Mouse (Mus musculus) hindlimb bud, embryonic 11.5 days (tissue): ENCODE data around the gene Tmem245.

ENCODE experiments used
- DNase-seq: peaks from one replicate; pipeline ENCODE4 v3.0.0-alpha.2; 2012; ENCODE audit warnings: low read depth, low spot score; ENCODE audit errors: extremely low spot score

The Tmem245 gene

GRCm38 (mm10) chr4:56867761-56868160, 79.5 kb downstream of the Tmem245 start:
- no peak for DNase-seq

- DNase-seq = no peak
Measured at GRCm38 (mm10) chr4:56865971-56866370, 81.3 kb downstream of the Tmem245 start.

GRCm38 (mm10) chr4:56865003-56865511, 82.2 kb downstream of the Tmem245 start, which contains the start of gene Ctnnal1:
Ctnnal1 (minus strand) TSS chr4:56865188.
- DNase-seq = peak; percentile 44

- peak; percentile 8 for DNase-seq
Measured at GRCm38 (mm10) chr4:56864417-56865001, 82.7 kb downstream of the Tmem245 start.

- peak; percentile 6 for DNase-seq
Measured at GRCm38 (mm10) chr4:56864016-56864415, 83.2 kb downstream of the Tmem245 start.

- DNase-seq = no peak
Measured at GRCm38 (mm10) chr4:56861551-56861950, 85.7 kb downstream of the Tmem245 start.

GRCm38 (mm10) chr4:56858733-56859132, 88.5 kb downstream of the Tmem245 start:
- DNase-seq = no peak

- no peak for DNase-seq
Measured at GRCm38 (mm10) chr4:56856371-56856949, 90.8 kb downstream of the Tmem245 start.

- DNase-seq = no peak
Measured at GRCm38 (mm10) chr4:56855935-56856334, 91.3 kb downstream of the Tmem245 start.

- DNase-seq = no peak
Measured at GRCm38 (mm10) chr4:56850724-56851123, 96.5 kb downstream of the Tmem245 start.

GRCm38 (mm10) chr4:56848044-56848443, 99.2 kb downstream of the Tmem245 start:
- no peak for DNase-seq

GRCm38 (mm10) chr4:56847400-56847799, 99.8 kb downstream of the Tmem245 start:
- no peak for DNase-seq

- DNase-seq = no peak
Measured at GRCm38 (mm10) chr4:56845896-56846533, 101.2 kb downstream of the Tmem245 start.

GRCm38 (mm10) chr4:56844911-56845310, 102.3 kb downstream of the Tmem245 start:
- no peak for DNase-seq

GRCm38 (mm10) chr4:56843963-56844362, 103.3 kb downstream of the Tmem245 start:
- no peak for DNase-seq

GRCm38 (mm10) chr4:56842501-56842900, 104.7 kb downstream of the Tmem245 start:
- no peak for DNase-seq

GRCm38 (mm10) chr4:56840297-56840696, 106.9 kb downstream of the Tmem245 start:
- no peak for DNase-seq

GRCm38 (mm10) chr4:56837661-56838060, 109.6 kb downstream of the Tmem245 start:
- DNase-seq = no peak

- no peak for DNase-seq
Measured at GRCm38 (mm10) chr4:56831998-56832397, 115.2 kb downstream of the Tmem245 start.

GRCm38 (mm10) chr4:56831013-56831609, 116.1 kb downstream of the Tmem245 start:
- DNase-seq = no peak

- no peak for DNase-seq
Measured at GRCm38 (mm10) chr4:56829511-56829921, 117.7 kb downstream of the Tmem245 start.

- no peak for DNase-seq
Measured at GRCm38 (mm10) chr4:56828932-56829331, 118.3 kb downstream of the Tmem245 start.
